Mouse (Mus musculus) A20 (cell line): ENCODE measurements around the gene Rrad.

Experiments
- DNase-seq: peaks from one replicate; pipeline ENCODE4 v3.0.0-alpha.2; 2011; ENCODE audit warnings: low read depth, low spot score

Rrad gene

DNA sequence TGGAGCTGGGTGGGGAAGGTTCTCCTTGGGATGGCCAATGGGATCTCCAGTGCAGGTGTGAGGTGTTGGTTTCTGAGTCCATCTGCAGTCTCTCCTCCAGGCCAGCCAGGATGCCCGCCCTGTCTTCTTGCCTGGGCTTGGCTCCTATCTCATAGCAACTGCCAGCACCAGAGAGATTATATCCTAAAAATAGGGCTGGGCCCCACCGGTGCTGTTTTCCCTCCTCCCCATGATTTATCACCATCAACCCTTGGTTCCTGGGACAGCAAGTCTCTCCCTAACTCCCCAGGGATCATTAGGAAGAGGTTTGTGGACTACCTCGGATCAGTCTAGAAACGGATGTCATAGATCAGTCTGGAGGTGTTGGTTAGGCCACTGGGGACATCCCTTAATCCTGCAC, 18.0 kb downstream of the Rrad start:
- no peak for DNase-seq

DNA sequence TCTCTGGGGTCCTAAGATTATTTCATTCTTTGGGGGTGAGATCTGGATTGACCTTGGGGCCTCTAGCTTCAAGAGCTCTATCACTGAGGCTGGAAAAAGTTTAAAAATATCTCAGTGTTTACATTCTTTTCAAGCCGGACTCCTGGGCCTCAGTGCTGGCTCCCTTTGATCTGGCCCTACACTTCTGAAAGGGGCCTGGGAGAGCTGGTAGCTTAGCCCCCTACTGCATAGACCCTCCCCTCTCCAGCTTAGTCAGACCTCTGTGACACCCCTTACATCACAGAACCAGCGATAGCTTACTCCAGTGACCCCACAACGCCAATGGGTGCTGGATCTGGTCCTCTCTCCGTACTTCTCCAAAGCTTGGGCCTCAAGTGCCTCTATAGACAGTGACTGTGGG, 19.5 kb downstream of the Rrad start:
- DNase-seq: no peak

DNA sequence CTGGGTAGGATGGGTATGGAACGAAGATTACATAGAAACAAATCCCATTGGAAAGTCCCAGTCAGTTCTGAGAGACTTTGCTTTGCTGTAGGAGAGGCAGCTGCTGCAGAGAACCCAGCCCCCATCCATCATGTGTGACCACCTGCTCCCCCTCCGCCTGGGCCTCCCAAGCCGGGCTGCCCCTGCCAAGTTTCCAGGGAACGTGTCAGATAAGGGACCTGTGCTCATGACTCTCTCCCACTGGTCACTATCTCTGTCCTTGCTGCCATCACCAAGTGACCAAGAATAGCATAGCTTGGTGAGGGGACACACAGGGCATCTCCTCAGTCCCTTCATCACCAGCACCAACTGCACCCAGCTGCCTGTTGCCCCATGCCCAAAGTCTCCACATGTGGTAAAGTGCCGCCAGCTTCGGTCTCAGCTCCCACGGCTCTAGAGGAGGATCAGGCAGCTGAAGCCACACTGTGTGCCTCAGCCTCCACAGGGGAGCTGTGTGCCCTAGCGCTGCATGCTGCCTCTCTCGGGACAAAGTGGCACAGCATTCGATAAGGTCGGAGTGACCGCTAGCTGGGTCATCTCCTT, 20.9 kb downstream of the Rrad start:
- no peak for DNase-seq

DNA sequence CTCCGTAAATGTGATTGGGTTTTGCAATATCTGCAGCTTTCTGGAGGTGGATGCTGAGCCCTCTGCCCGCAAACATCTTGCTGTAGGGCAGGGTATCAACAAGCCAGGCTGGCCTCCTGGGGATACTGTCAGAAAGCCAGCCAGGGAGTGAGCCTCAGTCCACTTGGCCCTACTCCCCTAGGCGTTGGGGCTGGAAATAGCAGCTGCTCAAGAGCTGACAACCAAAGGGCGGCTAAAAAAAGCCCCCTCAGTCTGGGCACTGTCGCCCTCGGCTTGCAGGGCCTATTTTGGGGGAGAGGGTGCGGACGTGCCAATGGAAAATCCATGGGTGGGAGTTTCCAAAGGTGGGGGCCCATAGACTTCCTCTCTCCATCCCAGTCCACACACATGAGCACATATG, 21.9 kb downstream of the Rrad start:
- no peak for DNase-seq

DNA sequence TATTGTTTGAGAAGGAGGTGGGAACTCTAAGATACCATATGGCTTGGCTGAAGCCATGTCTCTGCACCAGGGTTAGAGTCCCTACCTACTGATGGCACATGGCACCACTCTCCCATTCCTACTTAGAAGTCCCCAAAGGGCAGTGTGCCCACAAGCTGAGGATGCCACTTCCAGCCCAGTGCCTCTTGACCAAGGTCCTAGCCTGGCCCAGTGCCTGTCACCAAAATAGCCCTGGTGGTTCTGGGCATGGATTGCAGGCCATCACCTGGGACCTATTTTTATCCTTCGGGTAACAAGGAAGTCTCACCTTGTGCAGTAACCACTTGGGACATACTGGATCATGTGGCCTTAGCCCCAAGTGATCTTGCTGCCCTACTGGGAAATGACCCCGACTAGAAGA, 23.2 kb downstream of the Rrad start:
- DNase-seq: no peak

DNA sequence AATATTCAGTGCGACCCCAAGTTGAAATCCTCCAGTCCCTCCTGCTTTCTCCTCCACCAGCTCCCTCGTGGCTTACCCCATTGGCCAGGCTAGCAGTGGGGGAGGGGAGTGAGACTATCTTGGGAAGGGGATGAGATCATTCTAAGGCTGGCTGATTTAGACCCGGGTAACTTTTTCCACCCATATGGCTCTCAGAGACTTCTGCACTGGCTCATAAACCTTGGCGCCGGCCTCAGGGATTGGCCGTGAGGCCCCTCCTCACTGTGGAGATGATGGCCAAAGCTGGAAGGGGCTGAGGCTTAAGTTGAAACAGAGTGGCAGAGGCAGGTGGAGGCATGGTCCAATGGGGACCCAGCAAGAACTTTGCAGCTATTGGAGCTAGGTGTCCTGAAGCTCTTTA, 24.8 kb downstream of the Rrad start:
- no peak for DNase-seq

DNA sequence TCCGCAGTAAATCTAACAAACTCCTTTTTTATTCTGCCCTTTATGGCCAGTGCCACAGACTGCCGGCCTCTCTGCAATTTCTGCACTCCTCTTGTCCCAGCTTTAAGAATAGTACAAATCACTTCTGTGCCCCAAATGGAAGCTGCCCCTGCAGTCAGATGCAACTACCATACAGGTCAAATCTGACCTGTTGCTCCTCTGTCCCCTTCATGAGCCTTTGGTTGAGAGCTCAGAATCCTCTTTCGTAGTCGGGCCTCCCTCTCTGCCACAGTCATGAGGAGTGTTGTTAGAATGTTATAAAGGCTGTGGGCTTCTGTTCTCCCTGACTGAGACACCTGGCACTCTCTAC, 27.9 kb downstream of the Rrad start:
- DNase-seq: no peak

DNA sequence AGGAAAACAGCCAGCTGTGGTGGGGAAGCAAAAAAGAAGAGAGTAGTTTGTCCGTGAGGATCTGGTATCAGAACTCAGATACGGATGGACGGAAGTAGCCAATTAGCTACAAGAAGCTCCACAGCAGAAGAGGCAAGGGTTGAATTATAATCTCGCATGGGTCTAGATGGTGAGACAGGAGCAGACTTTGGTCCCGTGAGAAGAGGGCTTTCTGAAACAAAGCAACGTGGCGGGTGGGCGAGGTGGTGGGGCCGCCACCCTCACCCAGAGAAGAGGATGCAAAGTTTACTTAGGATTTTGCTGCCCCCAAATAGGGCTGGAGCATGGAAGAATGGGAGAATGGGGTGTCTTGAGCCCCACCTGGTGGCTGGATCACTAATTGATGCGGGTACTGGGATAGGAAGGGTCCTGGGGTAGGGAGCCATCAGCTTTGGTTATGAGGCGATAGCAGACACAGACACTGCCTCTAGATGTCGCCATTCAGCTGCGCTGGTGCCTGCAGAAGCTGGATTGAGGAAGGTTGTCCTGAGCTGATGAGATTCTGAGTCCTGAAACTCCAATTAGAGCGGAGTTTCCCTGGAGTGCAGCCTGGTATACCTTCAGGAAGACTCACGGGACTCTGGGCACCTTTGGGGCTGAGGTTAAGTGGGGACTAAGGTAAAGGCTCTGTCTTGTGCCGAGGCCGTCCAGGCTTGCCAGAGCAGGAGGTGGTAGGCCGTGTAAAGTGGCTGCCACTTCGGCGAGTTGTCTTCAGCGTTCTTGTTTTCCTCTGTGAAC, 28.5 kb downstream of the Rrad start:
- peak; percentile 80 for DNase-seq

DNA sequence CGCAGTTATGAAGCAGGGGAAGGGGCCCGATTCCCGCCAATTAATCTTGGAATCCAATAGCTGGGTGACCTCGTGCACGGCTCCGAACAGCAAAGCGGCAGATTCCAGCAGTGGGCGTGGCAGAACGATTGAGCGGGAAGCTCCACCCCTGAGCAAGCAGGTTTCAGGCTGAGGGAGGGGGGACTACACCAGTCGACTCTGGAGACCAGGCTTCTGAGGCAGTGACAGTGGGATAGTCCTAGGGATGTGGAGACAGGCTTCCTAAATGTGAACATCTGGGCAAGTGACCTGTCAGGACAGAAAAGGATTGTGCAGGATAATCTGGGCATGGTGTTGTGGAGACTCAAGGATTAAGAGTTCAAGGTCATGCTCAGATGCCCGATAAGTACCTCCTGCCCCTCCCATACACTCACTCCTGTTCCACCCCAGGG, 29.2 kb downstream of the Rrad start:
- DNase-seq: no peak

DNA sequence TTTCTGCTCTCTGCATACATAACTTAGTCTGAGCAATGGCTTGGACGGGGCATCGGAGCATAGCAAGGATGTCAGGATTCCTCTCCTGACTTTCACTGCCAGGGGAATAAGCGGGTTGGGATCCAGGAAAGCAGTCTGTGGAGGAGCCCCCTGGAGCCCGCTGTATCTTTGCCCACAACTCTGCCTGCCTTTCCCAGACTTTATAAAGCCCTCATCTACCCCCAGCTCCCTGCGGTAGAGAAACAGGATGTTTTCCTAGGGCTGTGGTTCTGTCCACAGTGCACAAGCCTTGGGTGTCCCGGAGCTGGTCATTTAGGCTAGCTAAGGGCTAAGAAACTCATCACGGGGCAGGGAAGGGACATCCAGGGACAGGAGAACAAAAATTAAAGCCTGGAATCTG, 29.7 kb downstream of the Rrad start:
- no peak for DNase-seq

DNA sequence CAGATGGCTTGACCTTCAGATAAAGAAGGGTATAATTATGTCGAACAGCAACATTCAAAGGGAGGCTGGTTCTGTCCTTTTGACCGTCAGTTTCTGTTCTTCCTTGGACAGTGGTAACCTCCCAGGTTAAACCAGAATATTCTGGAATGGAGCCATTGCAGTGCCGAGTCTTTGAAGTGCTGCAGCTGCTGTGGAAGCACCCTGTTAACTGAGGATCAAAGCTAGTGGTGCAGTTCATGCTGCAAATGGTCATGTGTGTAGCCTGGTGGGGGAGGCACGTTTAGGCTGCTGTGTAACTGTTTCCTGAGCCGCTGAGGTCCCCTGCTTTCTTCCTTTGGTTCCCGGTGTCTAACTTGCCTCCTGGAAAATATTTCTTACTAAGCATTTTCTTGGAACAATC, 32.6 kb downstream of the Rrad start:
- DNase-seq: no peak

DNA sequence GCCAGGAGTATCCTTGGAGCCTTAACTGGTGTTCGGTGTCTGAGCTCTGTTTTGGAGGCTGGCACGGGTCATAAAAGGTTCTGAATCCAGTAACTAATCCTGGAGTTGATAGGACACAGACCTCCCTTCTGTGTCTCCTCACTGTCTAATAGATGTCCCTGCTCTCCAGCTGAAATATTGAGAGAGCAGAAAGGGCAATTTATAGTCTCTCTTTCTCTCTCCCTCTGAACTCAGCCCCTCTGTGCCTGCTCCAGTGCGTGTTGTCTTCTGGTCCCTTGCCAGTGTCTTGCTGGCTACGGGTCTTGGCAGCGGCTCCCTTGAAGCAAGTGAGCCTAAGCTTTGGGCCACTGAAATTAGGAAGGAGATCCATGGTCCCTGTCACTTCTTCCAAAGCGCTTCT, 33.5 kb downstream of the Rrad start:
- DNase-seq: no peak

DNA sequence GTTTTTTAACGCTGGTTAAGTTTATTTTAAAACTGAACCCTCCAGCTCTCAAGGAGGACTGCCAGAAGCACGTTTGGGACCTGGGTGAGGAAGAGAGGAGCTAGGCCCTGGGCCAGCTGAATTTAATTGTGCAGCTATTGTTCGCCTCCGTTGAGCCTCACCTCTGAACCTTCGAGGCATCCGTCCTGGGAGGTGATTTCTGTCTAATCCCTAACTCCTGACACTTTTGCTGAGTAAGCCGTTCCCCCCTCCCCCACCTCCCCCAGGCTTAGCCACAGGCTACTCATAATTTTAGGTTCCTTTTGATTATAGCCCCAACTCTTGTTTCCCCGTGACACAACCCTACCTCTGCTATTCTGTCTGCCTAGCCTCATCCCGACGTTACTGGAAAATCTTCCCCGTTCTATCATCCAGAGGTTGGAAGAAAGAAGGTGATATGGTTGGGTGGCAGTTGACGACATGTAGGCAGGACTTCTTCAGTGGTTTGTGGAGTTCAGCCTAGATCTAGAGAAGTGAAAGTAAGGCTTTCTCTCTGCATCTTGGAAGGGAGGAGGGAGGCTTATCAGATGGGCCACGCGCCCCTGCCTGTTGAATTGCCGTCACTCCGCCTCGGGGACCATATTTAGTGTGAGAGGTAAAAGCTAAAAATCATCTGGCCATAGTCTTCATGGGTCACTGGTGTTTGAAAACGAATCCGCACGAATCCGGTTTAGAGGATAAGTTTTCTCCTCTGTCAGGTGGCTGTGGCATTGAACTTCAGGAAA, 35.2 kb downstream of the Rrad start:
- peak; percentile 69 for DNase-seq

DNA sequence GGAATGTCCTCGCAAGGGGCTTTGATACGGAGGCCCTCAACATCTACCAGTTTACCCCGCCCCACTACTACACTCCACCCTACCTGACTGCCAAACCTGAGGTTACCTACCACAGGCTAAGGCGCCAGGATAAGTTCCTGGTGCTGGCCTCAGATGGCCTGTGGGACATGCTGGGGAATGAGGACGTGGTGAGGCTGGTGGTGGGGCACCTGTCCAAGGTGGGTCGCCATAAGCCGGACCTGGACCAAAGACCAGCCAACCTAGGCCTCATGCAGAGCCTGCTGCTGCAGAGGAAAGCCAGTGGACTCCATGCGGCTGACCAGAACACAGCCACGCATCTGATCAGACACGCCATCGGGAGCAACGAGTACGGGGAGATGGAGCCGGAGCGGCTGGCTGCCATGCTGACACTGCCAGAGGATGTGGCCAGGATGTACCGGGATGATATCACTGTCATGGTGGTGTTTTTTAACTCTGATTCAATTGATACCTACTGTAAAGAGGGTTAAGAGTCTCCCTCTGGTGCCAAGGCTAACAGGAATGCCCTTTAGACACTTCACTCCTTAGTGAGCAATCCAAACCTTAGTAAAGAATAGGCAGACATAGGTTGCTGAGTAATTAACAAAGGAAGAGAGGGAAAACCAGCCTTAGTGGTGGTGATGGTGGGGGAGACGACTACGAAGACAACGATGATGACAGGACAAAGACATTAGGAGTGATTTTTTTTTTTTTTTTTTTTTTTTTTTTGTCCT, 36.3 kb downstream of the Rrad start:
- no peak for DNase-seq

DNA sequence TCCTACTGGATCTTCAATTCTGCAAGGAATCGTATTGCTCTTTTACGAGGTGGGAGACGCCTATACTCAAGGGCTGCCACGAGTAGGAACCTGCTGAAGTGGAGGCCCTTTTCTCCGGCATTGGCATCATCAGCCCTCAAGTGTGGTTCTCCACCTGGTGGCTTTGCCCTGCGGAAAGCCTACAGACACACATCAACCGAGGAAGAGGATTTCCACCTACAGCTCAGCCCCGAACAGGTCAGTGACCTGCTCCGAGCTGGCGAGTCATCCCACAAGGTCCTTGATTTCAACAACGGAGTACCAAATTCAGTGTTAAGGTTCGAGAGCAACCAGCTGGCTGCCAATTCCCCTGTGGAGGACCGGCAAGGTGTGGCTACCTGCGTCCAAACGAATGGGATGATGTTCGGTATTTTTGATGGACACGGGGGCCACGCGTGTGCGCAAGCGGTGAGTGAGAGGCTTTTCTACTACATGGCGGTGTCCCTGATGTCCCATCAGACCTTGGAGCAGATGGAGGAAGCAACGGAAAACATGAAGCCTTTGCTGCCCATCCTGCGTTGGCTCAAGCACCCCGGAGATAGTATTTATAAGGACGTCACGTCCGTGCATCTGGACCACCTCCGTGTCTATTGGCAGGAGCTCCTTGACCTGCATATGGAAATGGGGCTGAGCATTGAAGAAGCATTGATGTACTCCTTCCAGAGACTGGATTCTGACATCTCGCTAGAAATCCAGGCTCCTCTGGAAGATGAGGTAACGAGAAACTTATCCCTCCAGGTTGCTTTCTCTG, 37.4 kb downstream of the Rrad start:
- DNase-seq: no peak

DNA sequence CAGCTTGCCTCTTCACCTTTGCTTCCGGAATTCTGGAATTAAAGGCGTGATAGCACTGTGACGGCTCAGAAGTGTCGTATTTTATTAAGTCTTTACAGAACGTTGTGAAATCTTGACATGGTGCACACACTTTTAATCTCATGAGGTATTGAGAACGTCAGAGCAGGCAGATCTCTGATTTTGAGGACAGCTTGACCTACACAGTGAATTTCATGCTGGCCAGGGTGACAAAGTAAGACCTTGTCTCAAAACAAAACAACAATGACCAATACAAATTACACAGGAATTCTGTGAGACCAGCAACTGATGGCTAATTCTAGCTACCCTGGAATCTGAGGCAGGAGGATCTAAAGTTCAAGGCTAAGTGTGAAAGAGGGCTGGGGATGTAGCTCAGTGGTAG, 38.6 kb downstream of the Rrad start:
- no peak for DNase-seq

DNA sequence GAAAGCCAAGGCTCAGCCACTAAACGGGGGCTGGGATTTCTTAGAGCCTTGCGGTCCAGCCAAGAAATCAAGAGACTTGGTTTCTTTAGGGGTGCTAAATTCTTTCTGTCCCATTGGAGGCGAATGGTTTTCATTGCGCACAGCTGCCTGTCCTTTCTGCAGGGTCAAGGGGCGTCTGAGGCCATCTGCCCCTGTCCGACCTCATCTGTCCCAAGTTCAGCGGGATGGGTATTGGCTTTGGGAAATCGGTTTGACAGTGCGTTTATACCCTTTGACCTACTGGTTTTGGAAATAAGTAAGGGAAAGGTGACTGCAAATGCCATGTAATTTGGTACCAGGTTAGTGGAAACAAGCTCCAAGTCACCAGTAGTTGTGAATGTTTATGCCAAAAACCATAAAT, 39.3 kb downstream of the Rrad start:
- no peak for DNase-seq

DNA sequence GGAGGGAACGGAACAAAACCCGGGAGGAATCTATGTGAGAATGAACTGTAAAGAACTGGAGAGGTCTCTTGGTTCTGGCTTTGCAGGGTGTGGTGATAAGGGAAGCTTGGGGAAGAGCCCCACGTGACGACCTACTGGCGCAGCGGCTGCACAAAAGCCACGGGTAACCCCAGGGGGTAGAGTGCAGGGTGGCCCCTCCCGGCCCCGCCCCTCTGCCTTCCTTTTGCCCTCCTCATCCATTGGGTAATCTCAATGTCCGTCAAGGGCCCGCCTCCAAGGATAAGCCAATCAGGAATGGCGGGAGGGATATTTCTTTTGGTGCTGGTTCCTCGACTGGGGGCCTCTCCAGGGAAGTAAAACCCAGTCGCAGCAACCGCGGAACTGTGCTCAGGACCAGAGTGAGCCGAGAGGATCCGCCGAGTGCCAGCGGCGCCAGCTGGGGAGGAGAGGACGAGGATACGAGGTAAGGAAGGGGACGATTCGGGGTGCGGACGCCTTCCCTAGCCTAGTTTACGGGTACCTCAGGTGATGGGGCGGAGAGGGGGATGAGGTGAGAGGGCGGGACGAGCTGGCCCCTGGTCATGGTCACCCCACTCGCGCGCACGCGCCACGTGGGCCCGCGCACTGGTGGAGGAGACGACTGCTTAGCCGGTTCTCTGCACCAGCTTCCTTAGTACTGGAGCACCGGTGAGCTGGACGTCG, 39.8 kb downstream of the Rrad start, which contains the start of gene Pdp2:
Gene Pdp2, plus strand, starts transcription at position 319 of the 702 bp plus-strand sequence.
- DNase-seq: peak; percentile 99

DNA sequence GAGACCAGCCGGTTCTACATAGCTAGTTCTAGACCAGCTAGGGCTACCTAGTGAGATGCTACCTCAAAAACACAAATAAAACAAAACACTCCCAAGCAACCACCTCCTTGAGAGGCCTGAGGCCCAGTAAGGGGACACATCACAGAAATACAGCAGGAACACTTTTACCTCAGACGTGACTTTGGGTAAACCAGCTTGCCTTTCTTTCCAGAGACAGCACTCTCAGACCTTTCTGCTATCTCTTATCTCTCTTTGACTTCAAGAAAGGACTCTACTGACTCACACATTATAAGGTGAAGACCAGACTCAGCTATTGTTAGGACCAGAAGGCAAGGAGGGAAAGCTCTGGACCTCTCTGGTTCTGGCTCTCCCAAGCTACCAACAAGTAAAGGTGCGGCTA, 40.8 kb downstream of the Rrad start:
- no peak for DNase-seq

DNA sequence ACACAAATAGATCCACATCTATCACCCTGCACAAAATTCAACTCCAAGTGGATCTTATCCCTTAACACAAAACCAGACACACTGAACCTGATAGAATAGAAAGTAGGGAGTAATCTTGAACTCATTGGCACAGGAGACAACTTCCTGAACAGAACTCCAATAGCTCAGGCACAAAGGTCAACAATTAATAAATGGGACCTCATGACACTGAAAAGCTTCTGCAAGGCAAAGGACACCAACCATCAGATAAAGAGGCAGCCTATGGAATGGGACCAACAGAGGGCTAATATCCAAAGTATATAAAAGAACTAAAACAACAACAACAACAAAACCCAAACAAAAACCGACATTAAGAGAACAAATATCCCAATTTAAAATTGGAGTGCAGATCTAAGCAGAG, 46.6 kb downstream of the Rrad start:
- no peak for DNase-seq
